Mouse (Mus musculus): ENCODE results near the gene Aknad1. TPM values are rescaled to one million over a fixed set of nuclear protein-coding genes. Genes with fewer than 3 reads are reported as not detected.

Gene Aknad1
- total and polyA plus RNA-seq, 3 experiments = not detected

DNA sequence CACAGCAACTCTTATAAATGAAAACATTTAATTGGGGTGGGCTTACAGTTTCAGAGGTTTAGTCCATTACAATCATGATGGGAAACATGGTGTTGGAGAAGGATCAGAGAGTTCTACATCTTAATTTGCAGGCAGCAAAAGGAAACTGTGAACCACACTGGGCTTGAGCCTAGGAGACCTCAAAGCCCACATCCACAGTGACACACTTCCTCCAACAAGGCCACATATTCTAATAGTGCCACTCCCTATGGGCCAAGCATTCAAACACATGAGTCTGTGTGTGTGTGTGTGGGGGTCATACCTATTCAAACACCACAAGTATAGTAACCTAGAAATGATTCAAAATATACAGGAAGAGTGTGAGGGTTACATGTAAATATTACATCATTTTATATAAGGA, 12.1 kb upstream of the Aknad1 start:
- Histone ChIP-seq H3K4me3 (replicated peaks in 1 of 3; ENCODE audit: low read depth in 2 of 3, low read length in 2 of 3, poor library complexity in 1 of 3) (no peak overlapping the region), H3K9me3 (replicated peaks; ENCODE audit: low read length) (peaks cover 14% of the 10 kb centered on the region), H3K9ac (ENCODE audit: insufficient read depth, low read depth) (no peak overlapping the region), H3K36me3 (replicated peaks in 1 of 2; ENCODE audit: control insufficient read depth in 1 of 2, insufficient read depth in 1 of 2, low read length in 1 of 2) (no peaks in the 10 kb centered on the region), H3K4me2 (ENCODE audit: insufficient read depth, low read depth, poor library complexity, severe bottlenecking) (no peak overlapping the region), H3K4me1 (ENCODE audit: control insufficient read depth in 1 of 2, insufficient read depth in 2 of 2) (peaks cover 0 to 17% of the 10 kb centered on the region in 2 experiments; a peak in 2 of 4 replicates), H3K79me2 (replicated peaks; ENCODE audit: control insufficient read depth, extremely low read depth, insufficient read depth, poor library complexity, severe bottlenecking) (no peaks in the 10 kb centered on the region), H3K27me3 (replicated peaks) (peaks cover 11% of the 10 kb centered on the region), H3K27ac (ENCODE audit: insufficient read depth, low read depth) (no peak overlapping the region)
- no peak for TF ChIP-seq PAX5 (IDR thresholded peaks at IDR 0.05; ENCODE audit: low read length)
- no peak for TF ChIP-seq ZKSCAN1 (IDR thresholded peaks at IDR 0.05; ENCODE audit: borderline replicate concordance, low read depth, low read length)
- DNase-seq (ENCODE audit: extremely low read depth) = no peak
- in situ Hi-C loops (cut with MboI; ENCODE audit: low pct_ligation_motif_present, low pct_unique_long_range_greater_than_20kb, low sequenced_read_pairs) = no loop called here
- dilution Hi-C loops (cut with MboI; ENCODE audit: extremely low pct_ligation_motif_present, extremely low pct_unique_long_range_greater_than_20kb, low sequenced_read_pairs) = no loop called here

- in situ Hi-C loops (cut with MboI; ENCODE audit: low pct_ligation_motif_present, low pct_unique_long_range_greater_than_20kb, low sequenced_read_pairs) (no loop called here), dilution Hi-C loops (cut with MboI; ENCODE audit: extremely low pct_ligation_motif_present, extremely low pct_unique_long_range_greater_than_20kb, low sequenced_read_pairs) (no loop called here)
These were observed 11.7 kb upstream of the Aknad1 start for GRCm38 (mm10) chr3:108727776-108728175.

GRCm38 (mm10) chr3:108730316-108730715, 9.1 kb upstream of the Aknad1 start:
- in situ Hi-C loops (cut with MboI; ENCODE audit: low pct_ligation_motif_present, low pct_unique_long_range_greater_than_20kb, low sequenced_read_pairs) (no loop called here), dilution Hi-C loops (cut with MboI; ENCODE audit: extremely low pct_ligation_motif_present, extremely low pct_unique_long_range_greater_than_20kb, low sequenced_read_pairs) (no loop called here)
- Histone ChIP-seq H3K4me1 (ENCODE audit: control insufficient read depth in 1 of 2, insufficient read depth in 2 of 2) (peaks cover 0 to 13% of the 10 kb centered on the region in 2 experiments; a peak in 2 of 4 replicates), H3K9me3 (replicated peaks; ENCODE audit: low read length) (peaks cover 16% of the 10 kb centered on the region), H3K27ac (ENCODE audit: insufficient read depth, low read depth) (no peak overlapping the region), H3K27me3 (replicated peaks) (peaks cover under 1% of the 10 kb centered on the region), H3K4me3 (replicated peaks in 1 of 3; ENCODE audit: low read depth in 2 of 3, low read length in 2 of 3, poor library complexity in 1 of 3) (no peak overlapping the region), H3K9ac (ENCODE audit: insufficient read depth, low read depth) (no peak overlapping the region), H3K4me2 (ENCODE audit: insufficient read depth, low read depth, poor library complexity, severe bottlenecking) (no peak overlapping the region), H3K36me3 (replicated peaks in 1 of 2; ENCODE audit: control insufficient read depth in 1 of 2, insufficient read depth in 1 of 2, low read length in 1 of 2) (no peaks in the 10 kb centered on the region), H3K79me2 (replicated peaks; ENCODE audit: control insufficient read depth, extremely low read depth, insufficient read depth, poor library complexity, severe bottlenecking) (no peaks in the 10 kb centered on the region)
- no peak for TF ChIP-seq E2F4 (IDR thresholded peaks at IDR 0.05; ENCODE audit: insufficient replicate concordance, low read depth, low read length)
- TF ChIP-seq UBTF (IDR thresholded peaks at IDR 0.05; ENCODE audit: low read depth, low read length) = no peak
- no peak for TF ChIP-seq HCFC1 (IDR thresholded peaks at IDR 0.05; ENCODE audit: low read depth, low read length)
- TF ChIP-seq MXI1 (IDR thresholded peaks at IDR 0.05; ENCODE audit: low read depth, low read length) = no peak
- TF ChIP-seq USF1 (IDR thresholded peaks at IDR 0.05; ENCODE audit: low read depth, low read length) = no peak
- TF ChIP-seq USF2 (conservative IDR thresholded peaks at IDR 0.05; ENCODE audit: low read depth, low read length) = no peak
- TF ChIP-seq CHD2 (IDR thresholded peaks at IDR 0.05; ENCODE audit: low read length) = no peak
- no peak for TF ChIP-seq ZC3H11A (IDR thresholded peaks at IDR 0.05; ENCODE audit: low read depth, low read length)
- TF ChIP-seq SMC3 (IDR thresholded peaks at IDR 0.05; ENCODE audit: low read depth, low read length) = no peak
- TF ChIP-seq JUN (IDR thresholded peaks at IDR 0.05; ENCODE audit: insufficient read depth, low read depth, low read length) = no peak
- no peak for TF ChIP-seq JUND (conservative IDR thresholded peaks at IDR 0.05; ENCODE audit: low read depth, low read length)
- no peak for TF ChIP-seq POLR2AphosphoS2 (IDR thresholded peaks at IDR 0.05; ENCODE audit: low read depth, low read length)
- no peak for TF ChIP-seq TBP (conservative IDR thresholded peaks at IDR 0.05; ENCODE audit: low read depth, low read length)
- no peak for TF ChIP-seq EP300 (IDR thresholded peaks at IDR 0.05; ENCODE audit: low read length)
- TF ChIP-seq SIN3A (IDR thresholded peaks at IDR 0.05; ENCODE audit: low read length) = no peak
- DNase-seq (ENCODE audit: extremely low read depth) = no peak

More at GRCm38 (mm10) chr3:108727776-108728175, 11.7 kb upstream of the Aknad1 start:
- H3K4me1 ChIP-seq (ENCODE audit: control insufficient read depth in 1 of 2, insufficient read depth in 2 of 2) = peaks cover 0 to 13% of the 10 kb centered on the region in 2 experiments; a peak in 2 of 4 replicates
- H3K36me3 ChIP-seq (replicated peaks in 1 of 2; ENCODE audit: control insufficient read depth in 1 of 2, insufficient read depth in 1 of 2, low read length in 1 of 2) = no peaks in the 10 kb centered on the region
- no peak for DNase-seq (ENCODE audit: extremely low read depth)
- no peak overlapping the region for H3K4me2 ChIP-seq (ENCODE audit: insufficient read depth, low read depth, poor library complexity, severe bottlenecking)
- no peaks in the 10 kb centered on the region for H3K79me2 ChIP-seq (replicated peaks; ENCODE audit: control insufficient read depth, extremely low read depth, insufficient read depth, poor library complexity, severe bottlenecking)
- H3K27ac ChIP-seq (ENCODE audit: insufficient read depth, low read depth) = no peak overlapping the region
- no peak overlapping the region for H3K9ac ChIP-seq (ENCODE audit: insufficient read depth, low read depth)
- no peak for TF ChIP-seq BHLHE40 (IDR thresholded peaks at IDR 0.05; ENCODE audit: low read depth, low read length)
- TF ChIP-seq SMC3 (IDR thresholded peaks at IDR 0.05; ENCODE audit: low read depth, low read length) = no peak
- H3K27me3 ChIP-seq (replicated peaks) = peaks cover 7% of the 10 kb centered on the region
- no peak overlapping the region for H3K4me3 ChIP-seq (replicated peaks in 1 of 3; ENCODE audit: low read depth in 2 of 3, low read length in 2 of 3, poor library complexity in 1 of 3)
- H3K9me3 ChIP-seq (replicated peaks; ENCODE audit: low read length) = peaks cover 14% of the 10 kb centered on the region
